Mouse (Mus musculus) ovary, postnatal 14 days (tissue): Measurements from ENCODE around the gene Asb9.

Experiments used
- DNase-seq: peaks from one replicate; pipeline ENCODE4 v3.0.0; 2022; ENCODE audit warnings: low spot score

Gene Asb9

DNA sequence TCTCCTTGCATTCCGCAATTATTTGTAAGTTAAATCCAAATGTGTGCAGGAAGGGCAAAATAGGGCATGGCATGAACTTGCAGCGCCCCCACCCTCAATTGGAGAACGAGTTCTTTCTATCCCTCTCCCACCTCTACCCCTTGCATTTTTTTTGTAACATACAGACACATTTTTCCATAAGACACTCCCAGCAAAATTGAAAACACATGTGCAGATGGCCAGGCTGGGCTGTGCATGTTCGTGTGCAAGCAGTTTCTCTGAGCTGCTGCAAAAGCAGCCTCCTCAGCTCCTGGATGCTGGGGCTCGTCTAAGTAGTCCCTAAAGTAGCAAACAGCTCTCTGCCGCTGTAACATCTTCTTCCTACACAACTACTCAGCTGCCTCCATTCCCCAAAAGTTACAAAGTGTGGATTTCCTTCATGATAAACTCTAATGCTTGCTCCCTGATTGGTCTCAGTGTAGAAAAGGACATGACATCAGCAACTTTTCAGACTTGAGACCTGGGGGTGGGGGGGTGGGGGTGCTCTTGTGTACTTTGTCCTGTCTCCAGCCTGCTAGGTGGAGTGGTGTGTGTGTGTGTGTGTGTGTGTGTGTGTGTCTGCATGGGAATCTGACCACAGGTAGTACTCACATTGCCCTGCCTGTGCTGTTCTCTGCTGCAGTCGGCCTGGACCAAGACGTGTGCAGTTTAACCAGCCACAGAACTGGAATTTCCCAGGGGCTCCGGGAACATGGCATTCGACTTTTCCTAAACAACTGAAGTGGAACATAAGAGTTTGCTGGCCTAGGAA is at the start of gene Asb9:
Gene Asb9 (plus strand): TSS at position 619 of the 790 bp plus-strand sequence.
- DNase-seq: no peak

DNA sequence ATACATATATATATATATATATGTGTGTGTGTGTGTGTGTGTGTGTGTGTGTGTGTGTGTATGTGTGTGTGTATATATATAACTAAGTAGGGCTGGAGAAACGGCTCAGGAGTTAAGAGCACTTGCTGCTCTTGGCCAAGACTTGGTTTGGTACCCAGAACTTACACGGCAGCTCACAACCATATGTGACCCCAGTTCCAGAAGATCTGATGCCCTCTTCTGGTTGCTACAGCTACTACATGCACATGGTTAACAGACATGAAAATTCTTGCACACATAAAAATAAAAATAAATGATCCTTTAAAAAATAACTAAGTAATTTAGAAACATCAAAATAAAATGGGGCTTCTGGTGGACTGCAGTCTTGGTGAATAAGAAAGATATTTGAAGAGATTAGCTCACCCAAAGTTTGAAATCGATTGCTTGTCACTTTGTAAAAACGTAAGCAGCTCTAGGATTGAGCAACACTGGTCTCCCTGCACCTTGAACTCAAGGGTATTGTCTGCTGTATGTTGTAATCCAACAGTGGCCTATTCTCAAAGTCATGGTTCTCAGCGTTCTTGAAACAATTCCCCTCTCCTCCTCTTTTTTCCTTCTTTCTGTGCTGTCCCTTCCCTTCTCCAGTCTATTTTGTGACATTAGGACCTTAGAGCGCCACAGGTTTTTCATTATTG is 46.8 kb upstream of the Asb9 start:
- DNase-seq: no peak

- no peak for DNase-seq
These were observed 3.9 kb upstream of the Asb9 start for GRCm38 (mm10) chrX:164502258-164502657.

- DNase-seq: no peak
These were observed 941 bp downstream of the Asb9 start for GRCm38 (mm10) chrX:164507068-164507467.

DNA sequence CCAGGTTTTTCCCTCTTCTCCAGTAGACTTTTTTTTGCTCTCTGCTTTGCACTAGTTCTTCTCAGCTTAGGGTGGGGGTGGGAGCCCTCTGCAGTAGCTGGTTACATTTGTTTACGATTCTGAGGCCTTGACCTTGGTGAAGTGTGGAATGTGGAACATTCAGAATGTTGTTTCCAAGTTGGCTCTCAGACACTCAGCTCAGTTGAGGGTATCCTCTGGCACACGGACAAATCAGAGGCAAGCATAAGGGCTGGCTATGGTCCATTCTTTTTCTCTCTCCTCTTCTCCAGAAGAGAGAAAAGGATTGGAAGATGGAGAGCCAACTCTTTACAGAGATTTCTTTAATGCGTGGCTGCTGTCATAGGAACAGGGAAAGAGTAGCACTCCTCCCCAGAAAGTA is 2.6 kb downstream of the Asb9 start:
- no peak for DNase-seq

DNA sequence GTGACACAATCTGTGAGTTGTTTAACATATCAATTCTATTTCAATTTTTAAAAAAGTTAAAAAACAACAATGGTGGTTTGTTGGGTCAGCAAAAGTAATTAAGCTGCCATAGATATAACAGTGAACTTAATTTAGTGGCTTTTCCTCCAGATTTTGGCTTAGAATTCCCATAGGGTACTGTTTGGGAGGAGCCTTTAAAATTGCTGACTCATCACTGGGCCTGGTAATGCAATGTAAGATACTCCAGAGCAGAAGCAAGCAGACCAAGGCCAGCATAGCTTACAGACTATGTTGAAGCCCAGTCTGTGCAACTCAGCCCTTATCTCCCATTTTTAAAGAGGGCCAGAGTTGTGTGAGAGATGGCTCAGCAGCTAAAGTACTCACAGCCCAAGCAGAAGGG is 16.0 kb downstream of the Asb9 start:
- no peak for DNase-seq

DNA sequence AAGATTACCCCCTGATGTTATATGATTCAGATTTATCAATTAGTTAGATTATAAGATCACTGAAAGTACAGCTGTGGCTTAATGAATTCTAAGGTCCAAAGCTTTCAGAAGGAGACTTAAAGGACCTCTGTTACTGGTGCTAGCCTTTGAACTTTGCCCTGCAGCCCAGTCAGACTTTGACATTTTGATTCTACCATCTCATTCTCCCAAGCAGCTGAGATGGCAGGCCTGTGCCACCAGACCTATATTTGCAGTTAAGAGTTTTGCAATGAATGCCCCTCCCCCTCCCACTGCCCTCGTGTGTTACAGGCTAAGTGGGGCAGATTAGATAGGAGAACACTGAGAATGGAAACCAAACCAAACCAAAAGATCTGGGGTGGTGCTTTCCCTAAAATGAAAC is 20.4 kb downstream of the Asb9 start:
- DNase-seq: no peak

GRCm38 (mm10) chrX:164541436-164542317 is 35.5 kb downstream of the Asb9 start:
- no peak for DNase-seq

DNA sequence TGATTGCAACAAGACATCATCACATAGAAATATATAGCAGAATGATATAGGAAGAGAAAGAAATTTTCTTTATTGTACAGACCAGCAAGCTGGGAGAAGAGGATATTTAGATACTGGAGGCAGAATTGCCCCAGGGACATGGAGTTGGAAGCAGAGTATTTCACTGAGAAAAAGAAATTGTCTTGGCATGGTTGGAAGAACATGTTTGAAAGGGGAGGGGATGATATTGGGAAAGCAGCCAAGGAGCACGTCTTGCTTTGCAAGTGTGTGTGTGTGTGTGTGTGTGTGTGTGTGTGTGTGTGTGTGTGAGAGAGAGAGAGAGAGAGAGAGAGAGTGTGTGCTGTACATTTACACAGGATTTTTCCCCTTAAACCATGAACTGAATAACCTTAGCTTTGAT is 64.1 kb downstream of the Asb9 start:
- DNase-seq: no peak

GRCm38 (mm10) chrX:164576967-164577366 is 70.8 kb downstream of the Asb9 start:
- no peak for DNase-seq
